Comparison of ENCODE assay signal across 11 mouse cellular contexts in the genomic region with DNA sequence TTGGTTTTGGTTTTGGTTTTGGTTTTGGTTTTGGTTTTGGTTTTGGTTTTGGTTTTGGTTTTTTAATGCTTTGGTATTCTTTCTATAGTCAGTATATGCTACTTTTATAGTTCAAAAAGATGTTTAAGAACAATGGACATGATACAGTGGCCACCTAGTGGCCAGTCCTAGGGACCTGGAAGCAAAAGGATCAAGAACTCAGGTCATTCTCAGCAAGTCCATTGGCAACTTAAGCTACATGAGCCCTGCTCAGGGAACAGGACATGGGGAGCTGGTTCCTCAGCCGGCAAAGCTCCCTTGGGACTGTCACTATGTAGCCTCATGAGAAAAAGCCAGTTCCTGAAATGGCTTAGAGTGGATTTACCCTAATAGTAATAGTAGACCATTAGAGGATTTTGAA. TPM values are rescaled to one million over a fixed set of nuclear protein-coding genes. Genes with fewer than 3 reads are reported as not detected.
DNase-seq lines count a peak whose midpoint lies in the region; ATAC-seq and TF ChIP-seq lines count a peak whose summit lies in the region.
"Had no signal": no experiment of that assay in that cellular context is flagged by ENCODE, and none has a peak within 500 bp of the region (broad histone marks: within the 10 kb centered on the region; RNA-seq: fewer than 3 reads in every experiment).

No protein-coding gene starts in this region.

- DNase-seq in hindbrain, embryonic 11.5 days (ENCODE audit: low spot score) = peak; percentile 40
- DNase-seq in midbrain, postnatal 0 days (ENCODE audit: low spot score) = no peak
- DNase-seq in embryonic facial prominence, embryonic 10.5 days (ENCODE audit: low spot score) = peak; percentile 10
- no peak for DNase-seq in layer of hippocampus, postnatal 14 days (ENCODE audit: low spot score in 2 of 2)
- DNase-seq in urinary bladder, postnatal 4 days (ENCODE audit: low spot score in 2 of 2) = no peak
- DNase-seq: cerebellum, adult 11 months had no signal

- H3K9me3 ChIP-seq in hindbrain, embryonic 11.5 days (ENCODE audit: control insufficient read depth, low read length) = no peaks in the 10 kb centered on the region
- H3K9me3 ChIP-seq in hindbrain, embryonic 12.5 days (replicated peaks) = no peaks in the 10 kb centered on the region
- no peaks in the 10 kb centered on the region for H3K9me3 ChIP-seq in midbrain, postnatal 0 days (ENCODE audit: low read length)
- H3K9me3 ChIP-seq in midbrain, embryonic 13.5 days = no peaks in the 10 kb centered on the region
- H3K9me3 ChIP-seq in embryonic facial prominence, embryonic 10.5 days = no peaks in the 10 kb centered on the region
- H3K9me3 ChIP-seq in forebrain, embryonic 16.5 days (ENCODE audit: control insufficient read depth, low read length) = no peaks in the 10 kb centered on the region
- H3K9me3 ChIP-seq: heart, embryonic 12.5 days; lung, embryonic 15.5 days had no signal

- H3K4me1 ChIP-seq in hindbrain, embryonic 11.5 days (replicated peaks; ENCODE audit: control insufficient read depth, insufficient read depth, low read length) = no peaks in the 10 kb centered on the region
- no peaks in the 10 kb centered on the region for H3K4me1 ChIP-seq in hindbrain, embryonic 12.5 days
- no peaks in the 10 kb centered on the region for H3K4me1 ChIP-seq in midbrain, postnatal 0 days (ENCODE audit: insufficient read depth, low read length)
- no peaks in the 10 kb centered on the region for H3K4me1 ChIP-seq in midbrain, embryonic 13.5 days (replicated peaks)
- H3K4me1 ChIP-seq in embryonic facial prominence, embryonic 10.5 days = no peaks in the 10 kb centered on the region
- no peaks in the 10 kb centered on the region for H3K4me1 ChIP-seq in forebrain, embryonic 16.5 days (replicated peaks; ENCODE audit: control insufficient read depth, insufficient read depth, low read length)
- H3K4me1 ChIP-seq: heart, embryonic 12.5 days; lung, embryonic 15.5 days had no signal

- no peak overlapping the region for H3K27ac ChIP-seq in hindbrain, embryonic 11.5 days (ENCODE audit: low read depth, low read length)
- H3K27ac ChIP-seq in hindbrain, embryonic 12.5 days = no peak overlapping the region
- no peak overlapping the region for H3K27ac ChIP-seq in midbrain, postnatal 0 days (ENCODE audit: low read depth, low read length)
- H3K27ac ChIP-seq in midbrain, embryonic 13.5 days = no peak overlapping the region
- no peak overlapping the region for H3K27ac ChIP-seq in embryonic facial prominence, embryonic 10.5 days (replicated peaks)
- H3K27ac ChIP-seq in forebrain, embryonic 16.5 days (ENCODE audit: low read length) = no peak overlapping the region
- H3K27ac ChIP-seq: lung, embryonic 15.5 days had no signal

- H3K9ac ChIP-seq in hindbrain, embryonic 11.5 days (ENCODE audit: low read depth, low read length) = no peak overlapping the region
- no peak overlapping the region for H3K9ac ChIP-seq in hindbrain, embryonic 12.5 days
- no peak overlapping the region for H3K9ac ChIP-seq in midbrain, postnatal 0 days (replicated peaks; ENCODE audit: low read length, poor library complexity, severe bottlenecking)
- H3K9ac ChIP-seq in midbrain, embryonic 13.5 days (replicated peaks) = no peak overlapping the region
- no peak overlapping the region for H3K9ac ChIP-seq in forebrain, embryonic 16.5 days (replicated peaks; ENCODE audit: low read depth, low read length)
- H3K9ac ChIP-seq: heart, embryonic 12.5 days; lung, embryonic 15.5 days had no signal

- H3K27me3 ChIP-seq in hindbrain, embryonic 11.5 days (ENCODE audit: control insufficient read depth, insufficient read depth, low read length) = no peaks in the 10 kb centered on the region
- H3K27me3 ChIP-seq in hindbrain, embryonic 12.5 days = no peaks in the 10 kb centered on the region
- no peaks in the 10 kb centered on the region for H3K27me3 ChIP-seq in midbrain, postnatal 0 days (ENCODE audit: insufficient read depth, low read length)
- H3K27me3 ChIP-seq in midbrain, embryonic 13.5 days = no peaks in the 10 kb centered on the region
- H3K27me3 ChIP-seq in embryonic facial prominence, embryonic 10.5 days (replicated peaks; ENCODE audit: low read depth, poor library complexity, severe bottlenecking) = no peaks in the 10 kb centered on the region
- no peaks in the 10 kb centered on the region for H3K27me3 ChIP-seq in forebrain, embryonic 16.5 days (replicated peaks; ENCODE audit: control insufficient read depth, insufficient read depth, low read length)
- H3K27me3 ChIP-seq: heart, embryonic 12.5 days; lung, embryonic 15.5 days had no signal

- no peak overlapping the region for H3K4me3 ChIP-seq in hindbrain, embryonic 11.5 days (ENCODE audit: low read depth, low read length)
- no peak overlapping the region for H3K4me3 ChIP-seq in hindbrain, embryonic 12.5 days
- H3K4me3 ChIP-seq in midbrain, postnatal 0 days (ENCODE audit: low read depth, low read length) = no peak overlapping the region
- H3K4me3 ChIP-seq in midbrain, embryonic 13.5 days (replicated peaks) = no peak overlapping the region
- H3K4me3 ChIP-seq in embryonic facial prominence, embryonic 10.5 days = no peak overlapping the region
- no peak overlapping the region for H3K4me3 ChIP-seq in forebrain, embryonic 16.5 days (replicated peaks; ENCODE audit: low read length)
- H3K4me3 ChIP-seq: heart, embryonic 12.5 days; lung, embryonic 15.5 days had no signal

- ATAC-seq in hindbrain, embryonic 11.5 days (ENCODE audit: low FRiP score) = no peak
- ATAC-seq in hindbrain, embryonic 12.5 days (ENCODE audit: low FRiP score) = no peak
- ATAC-seq in midbrain, postnatal 0 days (ENCODE audit: low FRiP score) = no peak
- no peak for ATAC-seq in midbrain, embryonic 13.5 days
- ATAC-seq in forebrain, embryonic 16.5 days = no peak

- H3K36me3 ChIP-seq in hindbrain, embryonic 11.5 days (ENCODE audit: control insufficient read depth, insufficient read depth, low read length) = no peaks in the 10 kb centered on the region
- H3K36me3 ChIP-seq in hindbrain, embryonic 12.5 days = 0 out of 2 replicates have a peak, but pooled peaks cover 2% of the 10 kb centered on the region
- H3K36me3 ChIP-seq in midbrain, postnatal 0 days (ENCODE audit: insufficient read depth, low read length) = no peaks in the 10 kb centered on the region
- H3K36me3 ChIP-seq in midbrain, embryonic 13.5 days = peaks cover 6% of the 10 kb centered on the region; the same call in 1 of the 2 replicates
- no peaks in the 10 kb centered on the region for H3K36me3 ChIP-seq in embryonic facial prominence, embryonic 10.5 days (replicated peaks)
- H3K36me3 ChIP-seq in forebrain, embryonic 16.5 days (ENCODE audit: control insufficient read depth, insufficient read depth) = no peaks in the 10 kb centered on the region
- H3K36me3 ChIP-seq: heart, embryonic 12.5 days; lung, embryonic 15.5 days had no signal

- TF ChIP-seq CTCF in midbrain, postnatal 0 days (IDR thresholded peaks at IDR 0.05) = peak; percentile 59

- WGBS in hindbrain, embryonic 11.5 days = 38% methylated on average over 1 of the region's 1 CpGs
- 56% methylated on average over 1 of the region's 1 CpGs for WGBS in hindbrain, embryonic 12.5 days
- WGBS in midbrain, postnatal 0 days = 59% methylated on average over 1 of the region's 1 CpGs
- WGBS in midbrain, embryonic 13.5 days = 48% methylated on average over 1 of the region's 1 CpGs
- 59% methylated on average over 1 of the region's 1 CpGs for WGBS in embryonic facial prominence, embryonic 10.5 days
- 59% methylated on average over 1 of the region's 1 CpGs for WGBS in forebrain, embryonic 16.5 days

- no peak overlapping the region for H3K4me2 ChIP-seq in hindbrain, embryonic 11.5 days (replicated peaks; ENCODE audit: low read depth, low read length)
- no peak overlapping the region for H3K4me2 ChIP-seq in hindbrain, embryonic 12.5 days (replicated peaks)
- H3K4me2 ChIP-seq in midbrain, postnatal 0 days (ENCODE audit: low read depth, low read length, poor library complexity, severe bottlenecking) = no peak overlapping the region
- no peak overlapping the region for H3K4me2 ChIP-seq in midbrain, embryonic 13.5 days (replicated peaks)
- no peak overlapping the region for H3K4me2 ChIP-seq in forebrain, embryonic 16.5 days (ENCODE audit: low read length)
- H3K4me2 ChIP-seq: heart, embryonic 12.5 days; lung, embryonic 15.5 days had no signal

RNA-seq across cellular contexts. Expression of a gene that starts 42.6 kb away (rescaled TPM):
- polyA plus RNA-seq in hindbrain, embryonic 11.5 days (2014; fragmentation: Nextera tagmentation; extraction: Ambion mirVana) = 97.3 and 110 TPM in 2 replicates
- polyA plus RNA-seq in hindbrain, embryonic 12.5 days (2016; fragmentation: Nextera tagmentation; extraction: Ambion mirVana) = 87.5 and 90.2 TPM in 2 replicates
- 25.5 and 50.0 TPM in 2 replicates for total RNA-seq in midbrain, postnatal 0 days (2014; rRNA removed)
- polyA plus RNA-seq in midbrain, postnatal 0 days (2015; fragmentation: Nextera tagmentation; extraction: Ambion mirVana) = 36.6 and 36.8 TPM in 2 replicates
- 73.4 and 73.6 TPM in 2 replicates for polyA plus RNA-seq in midbrain, embryonic 13.5 days (2015; fragmentation: Nextera tagmentation; extraction: Ambion mirVana)
- 111 and 113 TPM in 2 replicates for polyA plus RNA-seq in embryonic facial prominence, embryonic 10.5 days (2016; fragmentation: Nextera tagmentation; extraction: Ambion mirVana)
- 10 to 100 TPM; 49.3 to 60.5 TPM for total RNA-seq in layer of hippocampus, postnatal 14 days (2021)
- 59.1 and 63.4 TPM in 2 replicates for polyA plus RNA-seq in forebrain, embryonic 16.5 days (2015; fragmentation: Nextera tagmentation; extraction: Ambion mirVana)

RNA-seq across cellular contexts. Expression of a gene that starts 43.5 kb away (rescaled TPM):
- 7.8 and 12.6 TPM in 2 replicates for polyA plus RNA-seq in hindbrain, embryonic 11.5 days (2014; fragmentation: Nextera tagmentation; extraction: Ambion mirVana)
- polyA plus RNA-seq in hindbrain, embryonic 12.5 days (2016; fragmentation: Nextera tagmentation; extraction: Ambion mirVana) = 20.2 and 20.6 TPM in 2 replicates
- total RNA-seq in midbrain, postnatal 0 days (2014; rRNA removed) = 45.5 and 46.5 TPM in 2 replicates
- polyA plus RNA-seq in midbrain, postnatal 0 days (2015; fragmentation: Nextera tagmentation; extraction: Ambion mirVana) = 20.2 and 22.6 TPM in 2 replicates
- polyA plus RNA-seq in midbrain, embryonic 13.5 days (2015; fragmentation: Nextera tagmentation; extraction: Ambion mirVana) = 18.3 and 20.2 TPM in 2 replicates
- polyA plus RNA-seq in embryonic facial prominence, embryonic 10.5 days (2016; fragmentation: Nextera tagmentation; extraction: Ambion mirVana) = 9.6 and 10.1 TPM in 2 replicates
- total RNA-seq in layer of hippocampus, postnatal 14 days (2021) = 10 to 100 TPM; 43.4 to 43.5 TPM
- polyA plus RNA-seq in forebrain, embryonic 16.5 days (2015; fragmentation: Nextera tagmentation; extraction: Ambion mirVana) = 27.4 and 27.7 TPM in 2 replicates

Comparison
In these comparisons a context has a peak if more than half of its experiments do, and no peak if none do; other contexts are left out.
1. DNase-seq: peak in hindbrain, embryonic 11.5 days (single experiment) and embryonic facial prominence, embryonic 10.5 days (single experiment); none in midbrain, postnatal 0 days (single experiment), layer of hippocampus, postnatal 14 days (0 of 2) and urinary bladder, postnatal 4 days (0 of 2).